ENCODE assay signal across 14 mouse cellular contexts in the genomic region with DNA sequence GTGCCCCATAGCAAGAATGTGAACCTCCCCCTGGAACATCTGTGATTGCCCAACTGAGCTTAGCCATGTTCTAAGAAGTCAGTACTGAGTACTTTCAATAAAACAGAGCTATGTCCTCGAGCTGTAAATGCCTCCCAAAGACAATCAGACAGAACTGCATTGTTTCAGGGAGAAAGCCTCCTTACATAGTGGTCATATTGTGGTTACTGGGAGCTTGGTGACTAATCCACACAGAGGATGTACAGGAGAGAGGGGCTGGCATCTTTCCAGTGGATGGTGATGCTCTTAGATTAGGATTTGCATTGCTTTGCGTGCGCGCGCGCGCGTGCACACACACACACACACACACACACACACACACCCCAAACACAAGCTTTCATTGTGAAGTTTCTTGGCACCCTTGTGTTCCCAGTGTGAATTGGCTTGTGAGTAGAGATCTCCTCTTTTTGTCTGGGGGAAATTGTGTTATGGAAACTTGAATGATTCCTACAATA.
DNase-seq lines count a peak whose midpoint lies in the region.
"Had no signal": no experiment of that assay in that cellular context is flagged by ENCODE, and none has a peak within 500 bp of the region (broad histone marks: within the 10 kb centered on the region; RNA-seq: fewer than 3 reads in every experiment).

No protein-coding gene starts in this region.

- DNase-seq in layer of hippocampus, adult 11-12 months (ENCODE audit: low spot score) = peak; percentile 40
- DNase-seq in layer of hippocampus, postnatal 36 days = no peak
- peak; percentile 12 for DNase-seq in right cerebral cortex, adult 18-20 months
- no peak for DNase-seq in right cerebral cortex, postnatal 4 days
- peak; percentile 92 for DNase-seq in Muller cell, postnatal 12 days (ENCODE audit: inconsistent ontology term)
- peak; percentile 74 for DNase-seq in fat pad, adult 2 months (ENCODE audit: extremely low read depth, low read depth, low spot score)
- DNase-seq in gastrocnemius, postnatal 10 days = no peak
- no peak for DNase-seq in embryo, embryonic 9.5 days (ENCODE audit: extremely low spot score)
- DNase-seq: adrenal gland, postnatal 25 days; cerebellum, adult 8-10 months; forebrain, postnatal 0 days; gastrocnemius, postnatal 14 days; lung, embryonic 14.5 days; thymus, postnatal 36 days had no signal

Comparison
In these comparisons a context has a peak if more than half of its experiments do, and no peak if none do; other contexts are left out.
1. DNase-seq: peak in layer of hippocampus, adult 11-12 months (single experiment), right cerebral cortex, adult 18-20 months (single experiment), Muller cell, postnatal 12 days (single experiment) and fat pad, adult 2 months (single experiment); none in layer of hippocampus, postnatal 36 days (0 of 2), right cerebral cortex, postnatal 4 days (single experiment), gastrocnemius, postnatal 10 days (single experiment) and embryo, embryonic 9.5 days (single experiment).